Mouse (Mus musculus) CH12.LX (cell line): ENCODE measurements around the gene Cnot2.

Source experiments
- CHD1 ChIP-seq: IDR thresholded peaks from 2 replicates; pipeline ENCODE4 v1.6.1; 2012; ENCODE audit warnings: low read depth, low read length, improper control_type of control experiment, inconsistent platforms
- CTCF ChIP-seq, 2 experiments: IDR thresholded peaks in 1 of 2; conservative IDR thresholded peaks in 1 of 2; 2 replicates each; pipeline ENCODE4 v1.5.1; 2011 to 2012; ENCODE audit warnings: low read depth in 2 of 2, low read length in 2 of 2, improper control_type of control experiment in 1 of 2, inconsistent platforms in 1 of 2, mild to moderate bottlenecking in 1 of 2, moderate library complexity in 1 of 2
- E2F4 ChIP-seq: IDR thresholded peaks from 2 replicates; pipeline ENCODE4 v1.6.1; 2011; ENCODE audit warnings: low read depth, low read length, improper control_type of control experiment; ENCODE audit not compliant: insufficient replicate concordance
- EP300 ChIP-seq: IDR thresholded peaks from 2 replicates; pipeline ENCODE4 v1.6.1; 2011; ENCODE audit warnings: low read length, improper control_type of control experiment
- HCFC1 ChIP-seq: IDR thresholded peaks from 2 replicates; pipeline ENCODE4 v1.6.1; 2012; ENCODE audit warnings: low read depth, mild to moderate bottlenecking, inconsistent platforms, low read length, improper control_type of control experiment
- KAT2A ChIP-seq: IDR thresholded peaks from 2 replicates; pipeline ENCODE4 v1.6.1; 2012; ENCODE audit warnings: low read length, improper control_type of control experiment, inconsistent platforms; ENCODE audit not compliant: insufficient replicate concordance
- MAFK ChIP-seq: IDR thresholded peaks from 2 replicates; pipeline ENCODE4 v1.6.1; 2011; ENCODE audit warnings: low read length, improper control_type of control experiment; ENCODE audit not compliant: insufficient replicate concordance
- MAX ChIP-seq: IDR thresholded peaks from 2 replicates; pipeline ENCODE4 v1.6.1; 2011; ENCODE audit warnings: low read length, improper control_type of control experiment
- NRF1 ChIP-seq: IDR thresholded peaks from 2 replicates; pipeline ENCODE4 v1.6.1; 2014; ENCODE audit warnings: low read depth, mild to moderate bottlenecking, inconsistent platforms, low read length, improper control_type of control experiment, moderate library complexity
- POLR2A ChIP-seq: IDR thresholded peaks from 2 replicates; pipeline ENCODE4 v1.6.1; 2011; ENCODE audit warnings: low read depth, mild to moderate bottlenecking, improper control_type of control experiment, low read length
- RAD21 ChIP-seq: IDR thresholded peaks from 2 replicates; pipeline ENCODE4 v1.6.1; 2011; ENCODE audit warnings: low read depth, mild to moderate bottlenecking, low read length, improper control_type of control experiment, moderate library complexity
- UBTF ChIP-seq: IDR thresholded peaks from 2 replicates; pipeline ENCODE4 v1.6.1; 2012; ENCODE audit warnings: low read depth, mild to moderate bottlenecking, inconsistent platforms, low read length, improper control_type of control experiment, moderate library complexity
- ZC3H11A ChIP-seq: IDR thresholded peaks from 2 replicates; pipeline ENCODE4 v1.6.1; 2012; ENCODE audit warnings: low read depth, mild to moderate bottlenecking, inconsistent platforms, low read length, improper control_type of control experiment
- ZNF384 ChIP-seq: IDR thresholded peaks from 2 replicates; pipeline ENCODE4 v1.6.1; 2012; ENCODE audit warnings: low read depth, low read length, improper control_type of control experiment, inconsistent platforms

DNA sequence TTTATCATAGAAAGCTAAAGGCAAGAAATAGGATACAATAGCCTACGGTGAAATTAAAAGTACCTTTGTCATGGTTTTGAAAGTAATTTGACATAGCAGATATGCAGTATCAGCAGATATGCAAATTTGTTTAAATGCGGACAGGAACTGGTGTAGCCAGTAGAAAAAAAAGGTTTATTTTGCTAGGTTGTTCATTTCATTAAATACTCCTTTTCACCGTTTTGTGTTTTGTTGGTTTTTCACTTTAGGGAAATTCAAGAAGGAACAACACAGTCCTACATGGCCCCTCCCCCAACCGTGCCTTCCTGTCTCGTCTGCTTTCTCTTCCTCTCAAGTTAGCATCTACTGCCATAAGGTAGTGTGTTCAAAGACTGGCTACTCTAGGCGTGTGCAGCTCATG, 1.4 kb upstream of the Cnot2 start:
- TF ChIP-seq ZC3H11A, result no peak
- no peak for TF ChIP-seq POLR2A
- no peak for TF ChIP-seq CTCF (conservative IDR thresholded peaks at IDR 0.05 in 1 of 2, IDR thresholded peaks at IDR 0.05 in 1 of 2; ENCODE audit: low read depth in 2 of 2, low read length in 2 of 2)
- TF ChIP-seq RAD21, result no peak
- TF ChIP-seq EP300, result 0 out of 2 replicates have a peak, but pooled peaks have one; percentile 8
- TF ChIP-seq HCFC1, result no peak; the same call in 1 of the 2 replicates
- no peak for TF ChIP-seq NRF1
- TF ChIP-seq MAX, result no peak; the same call in 1 of the 2 replicates
- no peak for TF ChIP-seq UBTF
- no peak for TF ChIP-seq KAT2A
- TF ChIP-seq ZNF384, result no peak
- TF ChIP-seq MAFK, result peak; percentile 98
- no peak for TF ChIP-seq E2F4
- no peak for TF ChIP-seq CHD1
